Mouse (Mus musculus): ENCODE data around the gene Gm21860.
"Not testable (repeated sequence)": the region's sequence is repeated elsewhere in the genome, so short reads cannot be mapped to it uniquely, and the experiment has no call there.

DNA sequence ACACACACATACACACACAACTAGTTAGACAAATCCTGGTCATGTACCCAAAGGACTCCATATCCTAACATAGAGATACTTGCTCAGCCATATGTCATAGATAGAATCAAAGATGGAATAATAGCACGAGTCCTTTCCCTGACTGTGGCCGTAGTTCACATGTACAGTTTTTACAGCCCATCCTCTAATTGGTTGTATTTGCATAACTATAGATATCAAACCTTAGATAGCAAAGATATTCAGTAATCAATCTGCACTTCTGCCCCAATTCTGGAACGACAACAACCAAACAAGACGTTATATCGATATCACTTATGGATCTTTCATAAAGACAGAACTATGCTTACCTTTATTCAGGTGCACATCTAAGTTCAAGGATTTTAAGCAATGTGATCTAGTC, 9.4 kb downstream of the Gm21860 start:
- TF ChIP-seq CTCF (IDR thresholded peaks at IDR 0.05 in 2 of 3, conservative IDR thresholded peaks at IDR 0.05 in 1 of 3; ENCODE audit: control insufficient read depth in 1 of 3, insufficient read depth in 1 of 3, low read depth in 2 of 3, low read length in 3 of 3, poor library complexity in 1 of 3, severe bottlenecking in 1 of 3); E2F4 (IDR thresholded peaks at IDR 0.05; ENCODE audit: borderline replicate concordance, low read depth, low read length); ETS1 (IDR thresholded peaks at IDR 0.05; ENCODE audit: low read depth, low read length); JUND (IDR thresholded peaks at IDR 0.05; ENCODE audit: low read depth, low read length); ZC3H11A (IDR thresholded peaks at IDR 0.05; ENCODE audit: low read depth, low read length); USF2 (IDR thresholded peaks at IDR 0.05; ENCODE audit: borderline replicate concordance in 1 of 2, insufficient read depth in 1 of 2, low read depth in 1 of 2, low read length in 2 of 2); POLR2A (IDR thresholded peaks at IDR 0.05; ENCODE audit: control insufficient read depth in 1 of 2, insufficient read depth in 1 of 2, low read depth in 1 of 2, low read length in 2 of 2, poor library complexity in 1 of 2): not testable (repeated sequence)
